Mouse (Mus musculus) embryo, embryonic 10.5 days (tissue): ENCODE results near the gene Reg4.
A peak's percentile ranks its signal among the peaks of the same experiment; 100 is the strongest.

ENCODE experiments used
- DNase-seq: peaks from one replicate; pipeline ENCODE4 v3.0.0-alpha.2; 2015; ENCODE audit warnings: low spot score

The Reg4 gene

DNA sequence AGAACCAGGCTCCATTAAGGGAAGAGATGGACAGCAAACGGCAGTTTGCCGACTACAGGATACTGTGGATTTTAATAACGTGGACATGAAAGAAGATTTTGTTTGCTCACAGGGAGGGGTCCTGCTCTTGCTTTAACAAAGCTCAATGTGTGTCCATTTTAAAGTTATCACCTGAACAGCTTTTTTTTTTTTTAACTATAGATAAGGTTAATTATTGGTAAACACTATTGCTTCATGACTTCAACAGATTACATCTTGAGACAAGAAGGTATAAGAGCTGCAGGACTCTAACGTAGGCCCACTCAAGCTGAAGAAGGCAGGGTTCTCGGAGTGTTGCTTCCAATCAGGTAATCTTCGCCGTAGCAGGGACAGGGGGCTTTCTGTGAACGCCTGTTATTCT is at the start of gene Reg4:
TSS of gene Reg4 (plus strand) at position 301 of the 400 bp plus-strand sequence.
- no peak for DNase-seq

DNA sequence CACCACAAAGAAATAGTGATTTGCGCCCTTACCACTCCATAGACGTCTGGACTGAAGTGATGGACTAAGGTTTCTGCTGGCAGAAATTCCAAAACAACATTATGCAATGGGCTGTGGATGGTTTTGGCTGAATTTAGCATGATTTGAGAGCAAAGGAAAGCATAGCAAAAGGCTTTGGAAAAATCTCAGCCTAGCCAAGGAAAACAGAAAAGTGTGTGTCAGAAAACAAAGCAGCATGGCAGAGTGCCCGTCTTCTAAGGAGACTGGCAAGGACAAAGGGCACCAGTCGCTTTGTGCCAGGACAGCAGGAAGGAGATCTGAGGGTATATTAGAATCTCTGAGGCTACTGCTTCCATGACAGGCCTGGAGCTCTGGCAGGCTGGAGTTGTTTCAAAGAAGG is 43.6 kb upstream of the Reg4 start:
- no peak for DNase-seq

- peak; percentile 81 for DNase-seq
Observed at GRCm38 (mm10) chr3:98180805-98181204, 41.2 kb upstream of the Reg4 start.

DNA sequence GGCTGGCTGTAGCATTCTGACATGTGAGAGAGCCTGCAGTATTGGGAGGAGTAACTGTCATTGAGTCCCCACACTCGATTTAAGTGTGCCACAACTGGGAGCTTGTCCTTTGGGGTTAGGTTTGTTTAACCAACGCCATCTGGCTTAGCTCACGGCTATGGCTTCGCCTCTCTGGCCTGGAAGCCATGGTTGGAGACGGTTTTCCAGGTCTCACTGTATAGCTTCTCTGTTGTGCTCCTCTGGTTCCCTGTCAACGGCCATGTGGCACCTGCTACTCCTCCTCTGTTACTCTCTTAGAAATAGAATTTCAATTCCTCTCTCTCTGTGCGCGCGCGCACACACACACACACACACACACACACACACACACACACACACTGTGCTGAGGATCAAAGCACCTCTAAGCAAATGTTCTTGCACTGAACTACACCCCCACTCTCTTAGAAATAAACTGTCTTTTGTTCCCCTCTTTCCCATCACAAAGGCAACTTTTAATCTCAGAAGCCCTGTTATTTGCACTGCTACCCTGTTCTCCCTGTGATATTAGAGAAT is 36.7 kb upstream of the Reg4 start:
- DNase-seq, result no peak

- DNase-seq, result no peak
Observed at GRCm38 (mm10) chr3:98187777-98188176, 34.2 kb upstream of the Reg4 start.

- DNase-seq, result peak; percentile 80
Observed at GRCm38 (mm10) chr3:98197711-98198532, 24.0 kb upstream of the Reg4 start.

DNA sequence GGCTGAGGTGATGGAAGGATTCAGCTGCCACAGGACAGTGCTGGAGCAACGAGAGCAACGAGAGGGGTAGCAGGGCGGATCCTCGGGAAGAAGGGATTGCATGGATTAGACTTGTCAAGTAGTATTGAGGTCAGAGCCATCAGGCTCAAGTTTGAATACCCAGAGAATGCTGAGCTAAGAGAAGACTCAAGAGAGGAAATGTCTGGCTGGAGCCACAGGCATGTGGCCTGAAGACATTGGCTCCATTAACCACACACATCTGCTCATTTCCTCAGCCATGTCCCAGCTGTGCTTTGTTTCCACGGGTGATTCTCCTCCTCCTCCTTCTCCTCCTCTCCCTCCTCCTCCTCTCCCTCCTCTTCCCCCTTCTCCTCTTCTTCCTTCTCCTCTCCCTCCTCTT is 22.2 kb upstream of the Reg4 start:
- no peak for DNase-seq

DNA sequence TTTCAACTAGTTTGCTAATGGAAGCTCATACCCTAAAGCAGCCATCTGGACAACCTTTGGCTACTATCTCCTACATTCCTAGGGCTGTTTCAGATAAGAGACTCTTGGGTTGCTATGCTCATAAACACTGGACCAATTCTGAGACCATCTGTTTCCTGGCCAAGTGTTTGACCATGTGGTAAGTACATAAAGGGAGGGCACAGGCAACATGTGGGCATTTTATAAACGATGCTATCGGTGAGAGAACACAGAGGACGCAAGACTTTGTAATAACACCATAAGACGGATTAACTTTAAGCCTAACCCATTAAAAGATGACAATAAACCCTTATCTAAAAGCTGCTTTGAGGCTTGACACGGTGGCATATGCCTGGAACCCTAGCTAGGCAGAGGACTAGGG is 18.7 kb upstream of the Reg4 start:
- no peak for DNase-seq

GRCm38 (mm10) chr3:98206977-98207376 is 15.0 kb upstream of the Reg4 start:
- no peak for DNase-seq

DNA sequence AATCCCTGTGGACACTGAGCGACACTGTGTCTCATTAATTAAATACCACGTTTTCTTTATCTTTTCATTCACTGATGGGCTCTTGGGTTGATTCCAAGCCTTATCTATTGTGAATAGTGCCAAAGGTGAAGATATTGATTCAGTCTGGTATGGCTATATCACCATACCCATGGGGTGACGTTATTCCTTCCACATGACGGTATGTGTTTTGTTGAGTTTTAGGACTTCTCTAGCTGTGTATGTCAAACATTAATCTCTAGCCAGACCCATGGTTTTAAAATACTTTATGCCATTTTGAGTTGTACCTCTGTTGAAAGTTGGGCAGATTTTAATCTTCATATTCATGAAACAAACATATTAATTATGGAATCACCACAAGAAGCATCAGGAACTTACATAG is 12.8 kb upstream of the Reg4 start:
- no peak for DNase-seq

- no peak for DNase-seq
Observed at GRCm38 (mm10) chr3:98210860-98211259, 11.1 kb upstream of the Reg4 start.

- DNase-seq, result no peak
Observed at GRCm38 (mm10) chr3:98211301-98212081, 10.5 kb upstream of the Reg4 start.

DNA sequence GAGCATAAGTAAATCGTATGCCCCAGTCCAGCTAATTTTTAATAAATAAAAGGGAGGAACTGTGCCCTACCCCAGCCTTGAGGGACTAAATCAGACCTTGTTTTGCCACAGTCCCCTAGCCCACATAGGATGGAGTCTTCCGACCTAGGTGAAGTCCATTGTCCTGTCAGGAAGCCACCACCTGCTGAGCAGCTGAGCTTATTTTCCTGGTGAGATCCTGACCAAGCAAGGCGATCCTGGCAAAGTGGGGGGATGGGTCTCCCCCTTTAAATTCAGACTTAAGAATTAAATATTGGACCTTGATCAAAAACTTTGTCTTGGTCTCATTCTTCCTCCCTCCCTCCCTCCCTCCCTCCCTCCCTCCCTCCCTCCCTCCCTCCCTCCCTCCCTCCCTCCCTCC is 5.7 kb upstream of the Reg4 start:
- no peak for DNase-seq

- DNase-seq, result no peak
Observed at GRCm38 (mm10) chr3:98223263-98223662, 1.3 kb downstream of the Reg4 start.

- peak; percentile 88 for DNase-seq
Observed at GRCm38 (mm10) chr3:98223783-98224580, 2.0 kb downstream of the Reg4 start.

DNA sequence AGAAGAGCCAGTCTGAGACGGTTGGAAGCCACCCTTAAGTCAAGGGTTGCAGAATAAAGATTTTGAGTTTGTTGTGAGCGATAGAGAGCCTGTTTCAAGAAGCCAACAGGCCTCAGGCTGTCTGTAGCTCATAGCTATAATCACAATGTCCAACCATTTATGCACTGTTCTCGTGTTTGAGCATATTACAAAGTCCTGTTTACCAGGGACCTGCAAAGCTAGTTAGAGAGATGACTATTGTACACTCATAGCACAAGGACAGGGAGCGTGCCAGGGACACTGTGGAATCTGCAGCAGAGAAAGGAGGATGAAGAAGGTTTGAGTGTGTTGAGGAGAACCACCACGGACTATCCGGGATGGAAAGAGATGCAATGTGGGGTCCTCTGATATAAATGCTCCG is 3.0 kb downstream of the Reg4 start:
- no peak for DNase-seq

- no peak for DNase-seq
Observed at GRCm38 (mm10) chr3:98225746-98226145, 3.8 kb downstream of the Reg4 start.

GRCm38 (mm10) chr3:98226988-98227610 is 5.1 kb downstream of the Reg4 start:
- peak; percentile 86 for DNase-seq

DNA sequence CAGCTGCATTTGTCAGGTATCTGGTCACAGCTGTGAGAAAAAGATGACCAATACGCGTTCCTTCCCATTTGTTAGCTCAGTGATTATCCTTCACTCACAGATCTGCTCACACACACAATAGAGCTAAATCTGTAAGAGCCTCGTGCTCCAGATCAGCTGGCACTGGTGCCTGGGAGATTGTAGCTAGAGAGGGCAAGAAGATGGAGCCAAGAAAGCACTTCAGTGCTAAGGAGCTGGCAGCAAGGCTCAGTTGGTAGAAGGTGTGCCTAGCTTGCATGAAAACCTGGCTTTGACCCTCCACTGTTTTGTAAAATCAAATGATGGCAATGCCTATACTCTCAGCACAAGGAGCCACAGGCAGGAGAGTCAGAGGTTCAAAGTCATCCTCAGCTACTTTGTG is 5.8 kb downstream of the Reg4 start:
- no peak for DNase-seq

- DNase-seq, result no peak
Observed at GRCm38 (mm10) chr3:98229943-98230342, 8.0 kb downstream of the Reg4 start.

DNA sequence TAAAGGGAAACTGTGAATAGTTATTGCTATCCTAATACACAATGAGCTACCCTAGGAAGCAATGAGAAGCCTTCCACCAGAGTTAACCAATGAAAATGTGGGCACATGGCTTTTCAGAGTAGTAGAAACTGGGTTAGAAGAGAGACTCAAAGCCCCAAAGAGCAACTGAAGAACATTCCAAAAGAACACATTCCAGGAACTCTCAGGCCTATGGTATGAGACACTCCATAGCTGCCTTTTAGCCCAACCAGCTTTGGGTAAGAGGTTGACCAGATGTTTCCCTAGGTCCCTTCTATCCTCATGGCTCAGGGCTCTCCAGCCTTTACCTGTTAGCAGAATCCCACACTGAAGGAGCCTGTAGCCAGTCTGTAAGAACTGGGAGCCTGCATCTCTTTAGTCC is 11.5 kb downstream of the Reg4 start:
- DNase-seq, result no peak

- DNase-seq, result no peak
Observed at GRCm38 (mm10) chr3:98236266-98236665, 14.3 kb downstream of the Reg4 start.
